Mouse (Mus musculus): ENCODE data around the gene Cers1.

- TF ChIP-seq EP300 (optimal IDR thresholded peaks at IDR 0.05): no peak
- TF ChIP-seq CTCF (IDR thresholded peaks at IDR 0.05; ENCODE audit: low read depth): no peak
Observed at GRCm38 (mm10) chr8:70373397-70374317, 58.1 kb downstream of the Cers1 start, which contains the start of gene Comp.

All from stomach, postnatal 0 days (tissue).